Mouse (Mus musculus): ENCODE measurements around the gene Frmd4a. TPM values are rescaled to one million over a fixed set of nuclear protein-coding genes. Genes with fewer than 3 reads are reported as not detected.

The Frmd4a gene
- polyA plus RNA-seq, 1 experiment from 2014 or later, result 13.7 TPM

- H3K4me3 ChIP-seq (ENCODE audit: low read length), result no peak overlapping the region
- no peaks in the 10 kb centered on the region for H3K9me3 ChIP-seq (ENCODE audit: control insufficient read depth, low read length)
- no peaks in the 10 kb centered on the region for H3K36me3 ChIP-seq (ENCODE audit: control insufficient read depth, insufficient read depth, low read length)
- H3K27me3 ChIP-seq (replicated peaks; ENCODE audit: control insufficient read depth, insufficient read depth, low read length), result no peaks in the 10 kb centered on the region
- ATAC-seq, result no peak
- no peak overlapping the region for H3K4me2 ChIP-seq (ENCODE audit: low read depth, low read length)
- no peak overlapping the region for H3K27ac ChIP-seq (ENCODE audit: low read length)
- H3K9ac ChIP-seq (ENCODE audit: low read depth, low read length), result no peak overlapping the region
- 75% methylated on average over 5 of the region's 5 CpGs for WGBS
- peaks cover 39% of the 10 kb centered on the region for H3K4me1 ChIP-seq (ENCODE audit: control insufficient read depth, insufficient read depth, low read length)
Measured at GRCm38 (mm10) chr2:4584252-4584651, 566.7 kb downstream of the Frmd4a start.

DNA sequence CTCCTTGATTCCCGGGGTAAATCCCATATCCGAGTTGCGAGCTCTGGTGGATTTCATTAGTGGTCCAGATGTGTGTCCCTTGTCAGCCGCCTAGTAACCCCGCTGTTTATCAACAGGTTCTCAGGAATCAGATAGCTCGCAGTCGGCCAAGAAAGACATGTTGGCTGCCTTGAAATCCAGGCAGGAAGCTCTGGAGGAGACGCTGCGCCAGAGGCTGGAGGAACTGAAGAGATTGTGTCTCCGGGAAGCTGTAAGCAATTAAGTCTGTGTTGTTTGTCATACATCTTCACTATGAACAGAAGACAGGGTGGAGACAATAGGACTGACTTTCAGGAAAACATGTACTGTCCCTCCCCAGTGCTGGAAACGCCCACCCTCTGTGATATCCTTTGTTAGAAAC is 568.7 kb downstream of the Frmd4a start:
- no peaks in the 10 kb centered on the region for H3K27me3 ChIP-seq (replicated peaks; ENCODE audit: control insufficient read depth, insufficient read depth, low read length)
- H3K4me3 ChIP-seq (ENCODE audit: low read length), result no peak overlapping the region
- 50% methylated on average over 11 of the region's 11 CpGs for WGBS
- ATAC-seq, result no peak
- no peaks in the 10 kb centered on the region for H3K36me3 ChIP-seq (ENCODE audit: control insufficient read depth, insufficient read depth, low read length)
- H3K9me3 ChIP-seq (ENCODE audit: control insufficient read depth, low read length), result no peaks in the 10 kb centered on the region
- H3K4me1 ChIP-seq (ENCODE audit: control insufficient read depth, insufficient read depth, low read length), result peaks cover 34% of the 10 kb centered on the region
- no peak overlapping the region for H3K4me2 ChIP-seq (ENCODE audit: low read depth, low read length)
- peak overlapping the region; percentile 51 for H3K27ac ChIP-seq (ENCODE audit: low read length)
- no peak overlapping the region for H3K9ac ChIP-seq (ENCODE audit: low read depth, low read length)

DNA sequence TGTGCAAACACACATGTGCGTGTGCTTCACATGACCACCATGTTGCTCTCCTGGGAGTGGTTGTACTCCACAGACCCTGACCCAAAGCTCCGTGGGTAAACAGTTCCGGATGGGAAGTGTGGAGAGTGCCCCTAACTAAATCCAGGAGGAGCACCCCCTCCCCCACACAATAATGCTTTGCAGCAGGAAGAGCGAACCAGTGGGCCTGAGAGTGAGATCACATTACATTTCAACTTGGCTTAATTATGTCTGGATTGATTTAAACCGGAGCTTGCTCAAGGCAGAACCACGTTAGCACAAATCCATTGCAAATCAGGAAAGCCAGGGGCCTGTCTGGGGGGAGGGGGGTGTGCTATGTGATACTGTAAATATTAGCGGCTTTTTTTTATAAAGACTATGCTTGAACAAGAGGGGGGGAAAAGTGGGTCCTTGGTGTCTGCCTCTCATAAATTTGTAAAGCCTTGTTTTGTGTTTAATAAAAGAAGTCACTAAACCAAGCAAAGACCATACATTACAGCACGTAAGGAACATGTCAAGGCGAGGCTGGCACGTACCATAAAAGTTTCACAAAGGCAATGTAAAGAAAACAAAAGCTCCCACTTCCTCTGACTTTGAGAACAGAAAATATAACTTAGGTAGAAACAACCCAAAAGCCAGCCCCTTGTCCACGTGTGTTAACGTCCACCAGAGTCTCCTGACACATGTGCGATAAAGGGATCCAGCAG is 570.3 kb downstream of the Frmd4a start:
- Histone ChIP-seq H3K4me3 (ENCODE audit: low read length) (no peak overlapping the region), H3K27ac (ENCODE audit: low read length) (peak overlapping the region; percentile 79), H3K27me3 (replicated peaks; ENCODE audit: control insufficient read depth, insufficient read depth, low read length) (no peaks in the 10 kb centered on the region), H3K9ac (ENCODE audit: low read depth, low read length) (peak overlapping the region; percentile 29; the same call in 1 of the 2 replicates), H3K4me2 (ENCODE audit: low read depth, low read length) (no peak overlapping the region), H3K9me3 (ENCODE audit: control insufficient read depth, low read length) (no peaks in the 10 kb centered on the region), H3K36me3 (ENCODE audit: control insufficient read depth, insufficient read depth, low read length) (peaks cover 10% of the 10 kb centered on the region), H3K4me1 (ENCODE audit: control insufficient read depth, insufficient read depth, low read length) (peaks cover 37% of the 10 kb centered on the region)
- 44% methylated on average over 13 of the region's 13 CpGs for WGBS
- ATAC-seq, result peak; percentile 43

DNA sequence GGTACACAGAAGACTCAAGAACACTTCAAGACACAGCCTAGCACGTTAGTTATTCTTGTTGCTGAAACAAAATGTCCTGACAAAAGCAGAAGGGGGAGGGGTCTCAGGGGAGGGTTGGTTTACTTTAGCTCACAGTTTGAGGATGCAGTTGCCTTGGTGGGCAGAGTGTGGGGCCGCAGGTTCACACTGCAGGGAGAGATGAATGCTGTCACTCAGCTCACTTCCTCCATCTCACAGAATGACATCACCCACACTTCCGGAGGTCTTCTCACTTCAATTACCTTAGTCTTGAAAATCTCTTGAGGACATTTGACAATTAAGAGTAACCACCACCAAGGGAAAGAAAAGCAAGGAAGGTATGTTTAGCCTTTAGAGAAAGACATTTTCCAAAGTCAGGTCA is 574.1 kb downstream of the Frmd4a start:
- Histone ChIP-seq H3K4me1 (ENCODE audit: control insufficient read depth, insufficient read depth, low read length) (peaks cover 27% of the 10 kb centered on the region), H3K9ac (ENCODE audit: low read depth, low read length) (no peak overlapping the region), H3K9me3 (ENCODE audit: control insufficient read depth, low read length) (no peaks in the 10 kb centered on the region), H3K4me2 (ENCODE audit: low read depth, low read length) (no peak overlapping the region), H3K4me3 (ENCODE audit: low read length) (no peak overlapping the region), H3K27me3 (replicated peaks; ENCODE audit: control insufficient read depth, insufficient read depth, low read length) (no peaks in the 10 kb centered on the region), H3K36me3 (ENCODE audit: control insufficient read depth, insufficient read depth, low read length) (peaks cover 16% of the 10 kb centered on the region), H3K27ac (ENCODE audit: low read length) (no peak overlapping the region)
- ATAC-seq, result no peak
- WGBS, result 77% methylated on average over 3 of the region's 3 CpGs

DNA sequence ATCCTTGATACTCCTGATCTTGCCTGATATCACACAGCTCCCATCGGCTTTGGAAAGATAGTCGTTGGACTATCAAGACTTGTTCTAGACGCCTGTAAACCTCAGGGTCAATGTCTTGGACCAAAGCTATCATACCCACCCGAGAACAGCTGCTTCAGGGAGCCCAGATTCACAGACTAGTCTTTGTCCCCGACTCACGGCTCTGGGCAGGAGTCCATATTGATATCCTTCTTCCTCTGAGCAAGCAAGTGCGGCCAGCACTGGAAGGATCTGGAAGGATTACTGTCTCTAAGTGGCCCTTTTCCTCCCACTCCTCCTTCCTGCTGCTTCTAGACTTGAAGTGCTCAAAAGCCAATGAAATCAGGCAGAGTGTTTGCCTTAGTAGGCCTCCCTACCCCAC is 575.1 kb downstream of the Frmd4a start:
- H3K27me3 ChIP-seq (replicated peaks; ENCODE audit: control insufficient read depth, insufficient read depth, low read length), result no peaks in the 10 kb centered on the region
- H3K9ac ChIP-seq (ENCODE audit: low read depth, low read length), result no peak overlapping the region
- H3K4me3 ChIP-seq (ENCODE audit: low read length), result no peak overlapping the region
- H3K4me2 ChIP-seq (ENCODE audit: low read depth, low read length), result no peak overlapping the region
- WGBS, result 89% methylated on average over 7 of the region's 7 CpGs
- no peak for ATAC-seq
- peaks cover 20% of the 10 kb centered on the region for H3K4me1 ChIP-seq (ENCODE audit: control insufficient read depth, insufficient read depth, low read length)
- H3K9me3 ChIP-seq (ENCODE audit: control insufficient read depth, low read length), result no peaks in the 10 kb centered on the region
- H3K36me3 ChIP-seq (ENCODE audit: control insufficient read depth, insufficient read depth, low read length), result peaks cover 16% of the 10 kb centered on the region
- H3K27ac ChIP-seq (ENCODE audit: low read length), result no peak overlapping the region

- no peak overlapping the region for H3K9ac ChIP-seq (ENCODE audit: low read depth, low read length)
- H3K4me2 ChIP-seq (ENCODE audit: low read depth, low read length), result no peak overlapping the region
- H3K27ac ChIP-seq (ENCODE audit: low read length), result no peak overlapping the region
- H3K27me3 ChIP-seq (replicated peaks; ENCODE audit: control insufficient read depth, insufficient read depth, low read length), result no peaks in the 10 kb centered on the region
- no peaks in the 10 kb centered on the region for H3K9me3 ChIP-seq (ENCODE audit: control insufficient read depth, low read length)
- H3K4me3 ChIP-seq (ENCODE audit: low read length), result no peak overlapping the region
- peaks cover 16% of the 10 kb centered on the region for H3K36me3 ChIP-seq (ENCODE audit: control insufficient read depth, insufficient read depth, low read length)
- peaks cover 12% of the 10 kb centered on the region for H3K4me1 ChIP-seq (ENCODE audit: control insufficient read depth, insufficient read depth, low read length)
- ATAC-seq, result peak; percentile 87
- 28% methylated on average over 9 of the region's 9 CpGs for WGBS
Measured at GRCm38 (mm10) chr2:4593433-4593832, 575.9 kb downstream of the Frmd4a start.

GRCm38 (mm10) chr2:4593878-4594387 is 576.4 kb downstream of the Frmd4a start:
- Histone ChIP-seq H3K9ac (ENCODE audit: low read depth, low read length) (no peak overlapping the region), H3K36me3 (ENCODE audit: control insufficient read depth, insufficient read depth, low read length) (peaks cover 19% of the 10 kb centered on the region), H3K27ac (ENCODE audit: low read length) (no peak overlapping the region), H3K4me2 (ENCODE audit: low read depth, low read length) (no peak overlapping the region), H3K27me3 (replicated peaks; ENCODE audit: control insufficient read depth, insufficient read depth, low read length) (no peaks in the 10 kb centered on the region), H3K4me1 (ENCODE audit: control insufficient read depth, insufficient read depth, low read length) (peaks cover 10% of the 10 kb centered on the region; the same call in 1 of the 2 replicates), H3K4me3 (ENCODE audit: low read length) (no peak overlapping the region), H3K9me3 (ENCODE audit: control insufficient read depth, low read length) (no peaks in the 10 kb centered on the region)
- ATAC-seq, result peak; percentile 29; the same call in 1 of the 2 replicates
- 85% methylated on average over 3 of the region's 3 CpGs for WGBS

- ATAC-seq, result no peak
- Histone ChIP-seq H3K27ac (ENCODE audit: low read length) (no peak overlapping the region), H3K9me3 (ENCODE audit: control insufficient read depth, low read length) (no peaks in the 10 kb centered on the region), H3K4me1 (ENCODE audit: control insufficient read depth, insufficient read depth, low read length) (peaks cover 8% of the 10 kb centered on the region; the same call in 1 of the 2 replicates), H3K4me3 (ENCODE audit: low read length) (no peak overlapping the region), H3K4me2 (ENCODE audit: low read depth, low read length) (no peak overlapping the region), H3K36me3 (ENCODE audit: control insufficient read depth, insufficient read depth, low read length) (peaks cover 14% of the 10 kb centered on the region), H3K27me3 (replicated peaks; ENCODE audit: control insufficient read depth, insufficient read depth, low read length) (no peaks in the 10 kb centered on the region), H3K9ac (ENCODE audit: low read depth, low read length) (no peak overlapping the region)
- WGBS, result 85% methylated on average over 7 of the region's 7 CpGs
Measured at GRCm38 (mm10) chr2:4596992-4597391, 579.5 kb downstream of the Frmd4a start.

GRCm38 (mm10) chr2:4601034-4601890 is 583.7 kb downstream of the Frmd4a start:
- Histone ChIP-seq H3K27me3 (replicated peaks; ENCODE audit: control insufficient read depth, insufficient read depth, low read length) (no peaks in the 10 kb centered on the region), H3K27ac (ENCODE audit: low read length) (no peak overlapping the region), H3K4me2 (ENCODE audit: low read depth, low read length) (no peak overlapping the region), H3K9ac (ENCODE audit: low read depth, low read length) (no peak overlapping the region), H3K36me3 (ENCODE audit: control insufficient read depth, insufficient read depth, low read length) (peaks cover 19% of the 10 kb centered on the region), H3K9me3 (ENCODE audit: control insufficient read depth, low read length) (no peaks in the 10 kb centered on the region), H3K4me3 (ENCODE audit: low read length) (no peak overlapping the region), H3K4me1 (ENCODE audit: control insufficient read depth, insufficient read depth, low read length) (no peaks in the 10 kb centered on the region)
- no peak for ATAC-seq
- 53% methylated on average over 15 of the region's 15 CpGs for WGBS

All from intestine, embryonic 16.5 days (tissue).